Mouse (Mus musculus) mature B cell (primary cell): Measurements from ENCODE around the gene Cercam.
"Not testable (repeated sequence)": the region's sequence is repeated elsewhere in the genome, so short reads cannot be mapped to it uniquely, and the experiment has no call there.

Source experiments
- in situ Hi-C: fragments of 300-500 bp; cut with MboI; formaldehyde crosslinking; loops from 2 replicates; pipeline ENCODE4 v1.14.3; 2019

Cercam gene

DNA sequence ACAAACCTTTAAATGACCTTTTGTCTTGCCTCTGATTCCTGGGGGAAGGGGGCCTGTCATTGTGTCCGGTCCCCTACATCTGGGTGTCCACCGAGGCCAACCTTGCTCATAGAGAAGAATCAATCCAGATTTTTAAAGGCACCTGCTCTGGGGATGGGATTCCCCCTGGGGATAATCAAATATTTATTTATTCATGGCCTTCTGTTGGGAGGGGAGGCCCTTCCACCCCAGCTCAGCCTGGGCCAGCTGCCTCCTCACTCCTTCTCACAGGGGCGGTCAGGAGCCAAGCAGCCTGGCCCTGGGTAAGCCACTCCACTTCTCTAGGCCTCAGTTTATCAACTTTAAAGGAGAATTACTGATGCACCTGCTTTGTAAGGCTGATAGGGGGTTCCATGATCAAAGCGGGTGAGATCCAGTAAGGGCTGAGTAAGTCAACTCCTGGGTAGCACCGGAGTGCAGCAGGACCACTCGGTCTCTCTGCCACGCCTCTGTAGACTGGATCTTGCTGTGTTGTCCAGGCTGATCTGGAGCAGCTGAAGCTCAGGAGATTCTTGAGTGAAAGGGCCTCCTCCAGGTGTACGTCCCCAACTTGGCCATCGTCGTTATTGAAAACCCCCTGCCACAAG lies 13.3 kb upstream of the Cercam start:
- in situ Hi-C loops = no loop called here

- in situ Hi-C loops = no loop called here
Measured at GRCm38 (mm10) chr2:29856451-29857260, 12.3 kb upstream of the Cercam start.

DNA sequence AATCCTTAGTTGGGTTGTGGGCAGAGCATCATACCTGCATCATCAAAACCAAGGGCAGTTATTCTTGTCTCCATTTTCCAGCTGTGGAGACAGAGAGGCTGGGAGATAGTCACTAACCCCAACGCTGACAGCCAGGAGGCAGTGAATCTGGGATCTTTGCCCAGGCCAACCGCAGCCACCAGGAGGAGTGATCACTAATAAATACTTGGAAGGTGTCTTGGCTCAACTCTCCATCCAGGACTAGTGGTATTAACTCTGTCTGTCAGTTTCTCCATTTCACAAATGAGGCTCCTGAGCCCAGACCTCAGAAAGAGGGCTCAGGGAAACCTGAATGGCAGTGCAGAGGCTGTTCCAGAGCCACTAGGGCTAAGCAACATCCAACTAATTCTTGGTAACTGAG lies 11.6 kb upstream of the Cercam start:
- in situ Hi-C loops = no loop called here

DNA sequence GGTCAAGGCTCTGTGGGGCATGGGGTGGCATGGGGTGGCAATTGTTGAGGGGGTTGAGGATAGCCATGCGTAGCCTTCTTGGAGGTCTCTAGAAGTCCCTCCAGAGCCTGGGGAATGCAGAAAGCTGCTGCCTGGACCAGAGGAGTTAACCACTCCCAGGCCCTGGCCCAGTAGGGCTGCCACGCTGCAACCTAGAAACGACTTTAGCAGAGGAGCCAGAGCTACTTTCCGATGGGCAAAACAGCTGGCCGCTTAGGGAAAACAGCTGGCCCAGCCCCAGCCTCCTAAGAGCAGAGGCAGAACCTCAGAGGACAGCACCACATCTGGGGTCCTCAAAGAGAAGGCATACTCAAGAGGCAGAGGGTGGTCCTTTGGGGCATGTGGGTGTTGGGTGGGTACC lies 11.0 kb upstream of the Cercam start:
- in situ Hi-C loops = no loop called here

DNA sequence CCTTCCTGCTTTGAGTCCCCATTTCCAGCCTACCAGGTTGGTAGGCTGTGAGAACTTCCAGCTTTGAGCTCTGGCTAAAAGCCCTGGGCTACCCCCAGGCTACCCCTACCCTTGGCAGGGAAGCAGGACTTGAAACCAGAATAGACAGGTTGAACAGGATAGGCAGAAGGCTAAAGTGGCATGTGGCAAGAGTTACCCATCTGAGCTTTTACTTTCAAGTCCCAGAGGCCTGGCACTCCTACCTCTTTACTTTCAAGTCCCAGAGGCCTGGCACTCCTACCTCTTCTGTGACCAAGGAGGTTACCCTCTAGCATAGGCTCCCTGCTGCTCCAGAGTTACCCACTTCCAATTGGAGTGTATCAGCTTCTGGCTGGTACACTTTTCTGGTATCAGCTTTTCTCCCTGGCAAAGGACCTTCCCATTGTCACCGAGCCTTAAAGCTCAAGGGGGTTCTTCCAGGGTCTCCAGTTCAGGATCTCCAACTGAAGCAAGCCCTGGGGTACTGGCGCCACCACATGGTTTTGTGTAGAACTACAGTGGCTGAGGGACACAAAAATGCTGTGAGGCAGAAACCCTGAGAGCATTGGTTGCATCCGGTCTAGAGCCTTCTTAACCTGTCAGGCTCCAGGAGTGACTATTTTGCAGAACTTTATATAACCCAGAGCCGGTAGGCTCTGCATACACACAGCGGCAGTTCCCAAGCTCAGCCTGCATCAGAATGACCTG lies 10.1 kb upstream of the Cercam start:
- in situ Hi-C loops = no loop called here

DNA sequence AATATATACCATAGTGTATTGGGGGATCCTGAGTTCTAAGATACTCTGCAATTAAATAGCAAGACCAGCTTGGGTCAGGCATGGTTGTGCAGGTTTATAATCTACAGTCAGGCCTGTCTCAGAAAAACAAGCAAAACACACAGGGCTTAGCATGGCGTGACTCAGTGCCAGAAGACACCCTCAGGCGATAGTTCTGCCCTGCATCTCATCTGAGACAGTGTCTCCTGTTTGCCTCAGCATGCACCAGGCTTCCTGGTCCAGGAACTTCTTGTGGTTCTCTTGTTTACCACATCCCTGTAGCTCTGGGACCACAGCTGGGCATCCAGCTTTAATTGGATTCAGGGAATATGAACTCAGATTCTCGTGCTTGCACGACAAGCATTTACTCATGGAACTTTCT lies 3.8 kb upstream of the Cercam start:
- in situ Hi-C loops = no loop called here

- in situ Hi-C loops = no loop called here
Measured at GRCm38 (mm10) chr2:29869646-29870451, 885 bp downstream of the Cercam start.

DNA sequence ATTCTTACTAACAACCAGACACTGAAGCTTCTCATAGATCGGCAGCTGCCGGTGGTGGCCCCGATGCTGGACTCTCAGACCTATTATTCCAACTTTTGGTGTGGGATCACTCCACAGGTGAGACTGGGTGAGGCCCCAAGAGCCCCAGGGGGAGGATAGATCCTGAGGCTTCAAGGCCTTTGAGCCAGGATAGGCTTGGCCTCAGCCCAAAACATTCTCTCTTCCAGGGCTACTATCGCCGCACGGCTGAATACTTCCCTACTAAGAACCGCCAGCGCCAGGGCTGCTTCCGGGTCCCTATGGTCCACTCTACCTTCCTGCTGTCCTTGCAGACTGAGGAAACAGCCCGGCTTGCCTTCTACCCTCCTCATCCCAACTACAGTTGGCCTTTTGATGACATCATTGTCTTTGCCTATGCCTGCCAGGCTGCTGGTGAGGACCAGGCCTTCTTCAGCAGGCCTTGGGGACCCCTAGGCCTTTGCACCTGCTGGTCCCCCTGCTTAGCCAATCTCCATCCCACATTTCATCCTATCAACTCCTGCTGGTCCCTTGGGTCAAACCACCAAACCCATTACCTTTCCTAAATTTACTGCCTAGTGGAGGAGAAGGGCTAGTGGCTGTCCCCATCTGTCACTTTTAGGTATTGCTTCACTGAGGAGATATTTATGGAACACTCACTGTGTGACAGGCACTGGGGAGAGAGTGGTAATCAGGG lies 3.8 kb downstream of the Cercam start:
- in situ Hi-C loops = no loop called here

DNA sequence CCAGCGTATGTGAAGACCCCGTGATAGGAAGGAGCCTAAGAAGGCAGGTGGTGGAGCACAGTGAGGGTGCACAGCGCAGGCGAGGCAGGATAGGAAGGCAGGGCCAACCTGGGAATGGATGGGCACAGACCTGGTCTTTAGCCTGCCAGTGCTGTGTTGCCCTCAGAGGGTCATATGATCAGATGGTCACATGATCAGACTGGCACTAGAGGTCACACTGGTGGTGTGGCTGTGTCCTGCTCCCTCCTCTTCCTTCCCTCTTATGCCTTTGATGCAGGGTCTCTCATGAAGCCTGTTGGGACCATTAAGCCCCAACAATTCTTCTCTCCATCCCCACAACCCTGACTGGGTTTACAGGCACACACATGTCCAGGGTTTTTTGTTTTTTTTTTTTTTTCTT lies 4.8 kb downstream of the Cercam start:
- in situ Hi-C loops = no loop called here

GRCm38 (mm10) chr2:29878061-29878460 lies 9.1 kb downstream of the Cercam start:
- in situ Hi-C loops = no loop called here

- in situ Hi-C loops = no loop called here
Measured at GRCm38 (mm10) chr2:29879191-29879590, 10.2 kb downstream of the Cercam start.

GRCm38 (mm10) chr2:29879964-29880830 lies 11.2 kb downstream of the Cercam start:
- in situ Hi-C loops = no loop called here

DNA sequence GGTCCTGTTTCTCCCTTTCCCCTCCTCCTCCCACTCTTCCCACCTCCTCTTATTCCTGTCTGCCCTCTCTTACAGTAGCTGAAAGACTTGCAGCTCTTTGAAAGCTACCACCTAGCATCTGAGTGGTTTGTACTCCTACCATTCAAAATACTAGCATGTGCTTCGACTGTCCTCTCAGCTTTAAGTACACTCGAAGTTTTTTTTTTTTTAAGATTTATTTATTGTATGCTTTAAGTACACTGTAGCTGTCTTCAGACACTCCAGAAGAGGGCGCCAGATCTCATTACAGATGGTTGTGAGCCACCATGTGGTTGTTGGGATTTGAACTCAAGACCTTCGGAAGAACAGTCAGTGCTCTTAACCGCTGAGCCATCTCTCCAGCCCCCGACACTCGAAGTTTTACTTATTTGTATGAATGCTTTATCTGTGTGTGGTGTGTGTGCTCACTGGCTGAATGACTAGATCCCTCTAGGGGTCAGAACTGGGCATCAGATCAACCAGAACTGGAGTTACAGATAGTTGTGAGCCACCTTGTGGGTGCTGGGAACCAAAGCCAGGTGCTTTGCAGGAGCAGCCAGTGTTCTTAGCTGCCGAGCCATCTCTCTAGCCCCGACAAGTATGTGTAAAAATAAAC lies 17.8 kb downstream of the Cercam start:
- in situ Hi-C loops = not testable (repeated sequence)

DNA sequence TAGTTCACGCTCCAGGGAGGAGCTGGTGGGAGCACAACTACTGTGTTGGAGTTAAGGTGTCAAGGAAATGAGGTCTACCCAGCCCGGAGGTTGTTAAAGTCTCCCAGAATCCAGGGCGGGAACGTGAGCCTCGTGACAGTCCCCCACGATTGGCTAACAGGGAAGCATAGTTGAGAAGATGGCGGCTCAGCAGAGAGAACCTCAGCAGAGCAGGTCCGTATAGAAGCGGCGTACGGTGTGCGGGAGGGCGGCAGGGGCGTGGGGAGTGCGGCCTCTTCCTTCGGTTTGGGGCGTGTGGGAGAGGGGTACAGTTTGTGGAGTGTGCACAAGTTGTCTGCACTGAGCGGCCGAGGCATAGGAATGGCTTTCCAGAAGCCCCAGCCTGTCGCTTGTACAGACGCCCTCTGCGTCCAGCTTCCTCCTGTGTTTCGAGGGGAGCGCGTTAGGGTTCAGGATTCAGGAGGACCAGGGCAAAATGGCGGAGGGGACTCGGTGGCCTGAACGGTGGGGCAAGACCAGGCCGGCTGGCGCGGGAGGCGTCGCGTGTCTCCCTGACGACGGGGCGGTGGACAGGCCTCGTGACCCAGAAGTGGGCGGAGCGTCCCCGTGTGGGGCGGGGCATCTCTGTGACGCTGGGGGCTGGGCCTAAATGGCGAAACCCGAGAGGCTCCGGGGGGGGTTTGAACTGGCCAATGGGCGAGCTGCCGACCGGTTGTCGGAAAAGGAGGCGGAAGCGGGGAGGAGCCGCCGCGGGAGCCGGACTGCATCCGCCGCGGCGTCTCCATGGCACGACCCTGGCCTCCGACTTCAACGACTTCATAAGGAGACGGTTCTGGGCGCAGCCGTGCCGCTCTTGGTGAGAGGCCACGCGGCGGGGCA lies 20.3 kb downstream of the Cercam start, which contains the start of gene Odf2:
Gene Odf2, plus strand, starts transcription at position 156 of the 879 bp plus-strand sequence.
- in situ Hi-C loops = no loop called here

GRCm38 (mm10) chr2:29889991-29890833 lies 21.2 kb downstream of the Cercam start:
- in situ Hi-C loops = no loop called here

GRCm38 (mm10) chr2:29891773-29892172 lies 22.8 kb downstream of the Cercam start:
- in situ Hi-C loops = no loop called here

DNA sequence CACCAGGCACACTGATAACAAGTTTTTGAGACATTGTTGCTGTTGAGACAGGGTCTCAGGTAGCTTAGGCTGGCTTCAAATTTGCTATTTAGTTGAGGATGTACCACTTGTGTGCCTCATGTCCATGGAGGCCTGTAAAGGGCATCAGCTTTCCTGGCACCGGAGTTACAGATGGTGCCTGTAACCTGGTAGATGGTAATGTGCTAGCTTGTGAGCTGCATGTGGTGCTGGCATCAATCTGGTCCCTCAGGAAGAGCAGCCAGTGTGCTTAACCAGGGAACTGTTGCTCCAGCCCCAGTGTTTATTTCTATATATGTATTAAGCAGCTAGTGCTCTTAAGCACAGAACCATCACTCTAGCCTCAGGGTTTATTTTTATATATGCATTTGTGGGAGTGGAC lies 27.1 kb downstream of the Cercam start:
- in situ Hi-C loops = no loop called here

DNA sequence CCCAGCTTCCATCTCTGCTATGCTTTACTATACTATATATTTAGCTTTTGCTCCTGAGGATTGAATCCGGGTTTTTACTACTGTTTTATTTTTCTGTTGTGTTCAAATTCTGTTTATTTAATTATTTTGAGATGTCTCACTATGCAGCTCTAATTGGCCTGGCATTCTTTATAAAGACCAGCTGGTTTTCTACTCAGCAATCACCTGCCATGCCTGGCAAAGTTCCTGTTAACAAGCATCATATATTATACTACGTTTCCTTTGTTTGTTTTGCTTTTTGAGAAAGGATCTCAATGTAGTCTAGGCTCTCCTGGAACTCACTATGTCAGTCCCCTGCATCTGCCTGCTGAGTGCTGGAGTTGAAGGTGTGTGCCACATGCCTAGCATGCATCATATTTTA lies 28.4 kb downstream of the Cercam start:
- in situ Hi-C loops = no loop called here
